Mouse (Mus musculus): ENCODE results near the gene 4933427I04Rik. TPM values are rescaled to one million over a fixed set of nuclear protein-coding genes. Genes with fewer than 3 reads are reported as not detected.

4933427I04Rik gene
- total and polyA plus RNA-seq, 3 experiments = not detected

Other genes starting within 250 kb of the 4933427I04Rik start
- 100 to 1,000 TPM; 122 to 138 TPM for gene Macf1, start 175.3 kb upstream of the 4933427I04Rik start, total RNA-seq (2021)
- 29.1 and 37.6 TPM in 2 replicates for gene Macf1, start 175.3 kb upstream of the 4933427I04Rik start, polyA plus RNA-seq (2012; rRNA removed)
- gene Ndufs5, start 141.5 kb upstream of the 4933427I04Rik start, total RNA-seq (2021) = 100 to 1,000 TPM; 178 to 276 TPM
- gene Ndufs5, start 141.5 kb upstream of the 4933427I04Rik start, polyA plus RNA-seq (2012; rRNA removed) = 11.9 and 15.8 TPM in 2 replicates
- gene Akirin1, start 109.3 kb upstream of the 4933427I04Rik start, total RNA-seq (2021) = 10 to 100 TPM; 60.4 to 76.5 TPM
- gene Akirin1, start 109.3 kb upstream of the 4933427I04Rik start, polyA plus RNA-seq (2012; rRNA removed) = 179 and 200 TPM in 2 replicates
- gene Rhbdl2, start 71.8 kb upstream of the 4933427I04Rik start, total RNA-seq (2021) = 1 to 10 TPM in 1 of 2 experiments, under 1 TPM in 1; 0.63 to 1.3 TPM
- 0.35 and 0.48 TPM in 2 replicates for gene Rhbdl2, start 71.8 kb upstream of the 4933427I04Rik start, polyA plus RNA-seq (2012; rRNA removed)
- 10 to 100 TPM; 41.7 to 52.8 TPM for gene Mycbp, start 45.2 kb downstream of the 4933427I04Rik start, total RNA-seq (2021)
- gene Mycbp, start 45.2 kb downstream of the 4933427I04Rik start, polyA plus RNA-seq (2012; rRNA removed) = 8.0 and 9.2 TPM in 2 replicates
- gene Rragc, start 57.8 kb downstream of the 4933427I04Rik start, total RNA-seq (2021) = 10 to 100 TPM; 84.3 to 91.4 TPM
- gene Rragc, start 57.8 kb downstream of the 4933427I04Rik start, polyA plus RNA-seq (2012; rRNA removed) = 39.6 and 42.8 TPM in 2 replicates
- gene 4930535I16Rik, start 58.3 kb downstream of the 4933427I04Rik start, total RNA-seq (2021) = not detected
- 0.54 and 0.82 TPM in 2 replicates for gene 4930535I16Rik, start 58.3 kb downstream of the 4933427I04Rik start, polyA plus RNA-seq (2012; rRNA removed)

Data from adrenal gland, adult 2 months (tissue).